Mouse (Mus musculus): ENCODE measurements around the gene Bbx. TPM values are rescaled to one million over a fixed set of nuclear protein-coding genes. Genes with fewer than 3 reads are reported as not detected.
A peak's percentile ranks its signal among the peaks of the same experiment; 100 is the strongest.

Bbx gene
- total and polyA plus RNA-seq, 3 experiments: 6.5 to 36.0 (median 9.2) TPM

GRCm38 (mm10) chr16:50402851-50403250, 29.3 kb downstream of the Bbx start (continued):
- TF ChIP-seq UBTF (IDR thresholded peaks at IDR 0.05; ENCODE audit: borderline replicate concordance, insufficient read depth, low read depth, low read length): no peak

GRCm38 (mm10) chr16:50399775-50400174, 32.4 kb downstream of the Bbx start:
- Histone ChIP-seq H3K9me3 (replicated peaks; ENCODE audit: insufficient read depth, low read length) (no peaks in the 10 kb centered on the region), H3K36me3 (ENCODE audit: control insufficient read depth in 1 of 2, insufficient read depth in 2 of 2, low read length in 2 of 2) (peaks cover 2 to 14% of the 10 kb centered on the region in 2 experiments; a peak in 3 of 4 replicates), H3K9ac (ENCODE audit: control insufficient read depth, low read depth, low read length, poor library complexity, severe bottlenecking) (no peak overlapping the region), H3K4me3 (ENCODE audit: control insufficient read depth in 1 of 2, insufficient read depth in 1 of 2, low read depth in 2 of 2, low read length in 2 of 2) (no peak overlapping the region), H3K79me2 (ENCODE audit: control insufficient read depth, insufficient read depth, low read length, poor library complexity) (no peaks in the 10 kb centered on the region), H3K27ac (ENCODE audit: control insufficient read depth, low read depth, low read length) (no peak overlapping the region), H3K4me1 (ENCODE audit: control insufficient read depth in 1 of 2, insufficient read depth in 2 of 2, low read length in 2 of 2) (peaks cover 6 to 9% of the 10 kb centered on the region in 2 experiments), H3K27me3 (ENCODE audit: control insufficient read depth in 1 of 2, insufficient read depth in 2 of 2, low read length in 2 of 2) (no peaks in the 10 kb centered on the region)
- DNase-seq (ENCODE audit: low read depth, low spot score): no peak
- TF ChIP-seq SMC3 (IDR thresholded peaks at IDR 0.05; ENCODE audit: low read depth, low read length): no peak
- TF ChIP-seq CTCF (IDR thresholded peaks at IDR 0.05 in 2 of 3, conservative IDR thresholded peaks at IDR 0.05 in 1 of 3; ENCODE audit: control insufficient read depth in 1 of 3, insufficient read depth in 1 of 3, low read depth in 2 of 3, low read length in 3 of 3, poor library complexity in 1 of 3, severe bottlenecking in 1 of 3): no peak
- TF ChIP-seq MYC (IDR thresholded peaks at IDR 0.05; ENCODE audit: low read depth, low read length): no peak
- no peak for TF ChIP-seq ELF1 (IDR thresholded peaks at IDR 0.05; ENCODE audit: low read depth, low read length)
- no peak for TF ChIP-seq MAFK (IDR thresholded peaks at IDR 0.05; ENCODE audit: borderline replicate concordance, low read depth, low read length)
- TF ChIP-seq CHD1 (IDR thresholded peaks at IDR 0.05; ENCODE audit: low read depth, low read length): no peak
- no peak for TF ChIP-seq UBTF (IDR thresholded peaks at IDR 0.05; ENCODE audit: borderline replicate concordance, insufficient read depth, low read depth, low read length)
- TF ChIP-seq KAT2A (conservative IDR thresholded peaks at IDR 0.05; ENCODE audit: low read depth, low read length): no peak
- no peak for TF ChIP-seq POLR2AphosphoS5 (IDR thresholded peaks at IDR 0.05; ENCODE audit: borderline replicate concordance, low read depth, low read length)

- Histone ChIP-seq H3K27me3 (ENCODE audit: control insufficient read depth in 1 of 2, insufficient read depth in 2 of 2, low read length in 2 of 2) (no peaks in the 10 kb centered on the region), H3K79me2 (ENCODE audit: control insufficient read depth, insufficient read depth, low read length, poor library complexity) (no peaks in the 10 kb centered on the region), H3K9me3 (replicated peaks; ENCODE audit: insufficient read depth, low read length) (no peaks in the 10 kb centered on the region), H3K9ac (ENCODE audit: control insufficient read depth, low read depth, low read length, poor library complexity, severe bottlenecking) (no peak overlapping the region), H3K36me3 (ENCODE audit: control insufficient read depth in 1 of 2, insufficient read depth in 2 of 2, low read length in 2 of 2) (peaks cover 2 to 12% of the 10 kb centered on the region in 2 experiments; a peak in 3 of 4 replicates), H3K27ac (ENCODE audit: control insufficient read depth, low read depth, low read length) (no peak overlapping the region), H3K4me3 (ENCODE audit: control insufficient read depth in 1 of 2, insufficient read depth in 1 of 2, low read depth in 2 of 2, low read length in 2 of 2) (no peak overlapping the region), H3K4me1 (ENCODE audit: control insufficient read depth in 1 of 2, insufficient read depth in 2 of 2, low read length in 2 of 2) (peaks cover 6 to 7% of the 10 kb centered on the region in 2 experiments)
- TF ChIP-seq CHD2 (IDR thresholded peaks at IDR 0.05; ENCODE audit: low read length) (no peak), CTCF (IDR thresholded peaks at IDR 0.05 in 2 of 3, conservative IDR thresholded peaks at IDR 0.05 in 1 of 3; ENCODE audit: control insufficient read depth in 1 of 3, insufficient read depth in 1 of 3, low read depth in 2 of 3, low read length in 3 of 3, poor library complexity in 1 of 3, severe bottlenecking in 1 of 3) (peak; percentile 41 to 48 (median 43); a peak in 5 of 6 replicates), SMC3 (IDR thresholded peaks at IDR 0.05; ENCODE audit: low read depth, low read length) (peak; percentile 41)
- no peak for DNase-seq (ENCODE audit: low read depth, low spot score)
Measured at GRCm38 (mm10) chr16:50398564-50398963, 33.6 kb downstream of the Bbx start.

Measured in MEL (cell line).